Mouse (Mus musculus): ENCODE results near the gene Hba-a2. TPM values are rescaled to one million over a fixed set of nuclear protein-coding genes. Genes with fewer than 3 reads are reported as not detected.

Gene Hba-a2
- 1,706 TPM for polyA plus RNA-seq (2015; fragmentation: Illumina TruSeq; extraction: RNeasy Lipid Tissue Mini Kit (QIAGEN cat#74804); ENCODE audit: insufficient read depth, low read depth, low replicate concordance)

GRCm38 (mm10) chr11:32296203-32296602 is at the start of gene Hba-a2:
Hba-a2 (plus strand) TSS chr11:32296489.

GRCm38 (mm10) chr11:32267188-32267884 is 29.0 kb upstream of the Hba-a2 start, which contains the start of gene Nprl3:
Nprl3 (minus strand) TSS chr11:32267707.

GRCm38 (mm10) chr11:32276347-32276746 is 19.9 kb upstream of the Hba-a2 start, which contains the start of gene Hba-x:
Hba-x (plus strand) TSS chr11:32276400.

GRCm38 (mm10) chr11:32283091-32283777 is 13.1 kb upstream of the Hba-a2 start, which contains the start of gene Hba-a1:
Hba-a1 (plus strand) TSS chr11:32283511.

GRCm38 (mm10) chr11:32286695-32287492 is 9.4 kb upstream of the Hba-a2 start, which contains the start of gene Hbq1b:
Hbq1b (plus strand) TSS chr11:32286965.

GRCm38 (mm10) chr11:32299865-32300264 is 3.6 kb downstream of the Hba-a2 start, which contains the start of gene Hbq1a:
Hbq1a (plus strand) TSS chr11:32300069.

Other genes starting within 250 kb of the Hba-a2 start
- not detected for gene Il9r, start 96.2 kb upstream of the Hba-a2 start, polyA plus RNA-seq (2015; fragmentation: Illumina TruSeq; extraction: RNeasy Lipid Tissue Mini Kit (QIAGEN cat#74804); ENCODE audit: insufficient read depth, low read depth, low replicate concordance)
- gene Snrnp25, start 91.1 kb upstream of the Hba-a2 start, polyA plus RNA-seq (2015; fragmentation: Illumina TruSeq; extraction: RNeasy Lipid Tissue Mini Kit (QIAGEN cat#74804); ENCODE audit: insufficient read depth, low read depth, low replicate concordance): 2.9 TPM
- 21.8 TPM for gene Rhbdf1, start 74.2 kb upstream of the Hba-a2 start, polyA plus RNA-seq (2015; fragmentation: Illumina TruSeq; extraction: RNeasy Lipid Tissue Mini Kit (QIAGEN cat#74804); ENCODE audit: insufficient read depth, low read depth, low replicate concordance)
- 7.2 TPM for gene Mpg, start 70.0 kb upstream of the Hba-a2 start, polyA plus RNA-seq (2015; fragmentation: Illumina TruSeq; extraction: RNeasy Lipid Tissue Mini Kit (QIAGEN cat#74804); ENCODE audit: insufficient read depth, low read depth, low replicate concordance)
- gene Nprl3, start 28.8 kb upstream of the Hba-a2 start, polyA plus RNA-seq (2015; fragmentation: Illumina TruSeq; extraction: RNeasy Lipid Tissue Mini Kit (QIAGEN cat#74804); ENCODE audit: insufficient read depth, low read depth, low replicate concordance): 15.8 TPM
- gene Hba-x, start 20.1 kb upstream of the Hba-a2 start, polyA plus RNA-seq (2015; fragmentation: Illumina TruSeq; extraction: RNeasy Lipid Tissue Mini Kit (QIAGEN cat#74804); ENCODE audit: insufficient read depth, low read depth, low replicate concordance): not detected
- 1,664 TPM for gene Hba-a1, start 13.0 kb upstream of the Hba-a2 start, polyA plus RNA-seq (2015; fragmentation: Illumina TruSeq; extraction: RNeasy Lipid Tissue Mini Kit (QIAGEN cat#74804); ENCODE audit: insufficient read depth, low read depth, low replicate concordance)
- not detected for gene Hbq1b, start 9.5 kb upstream of the Hba-a2 start, polyA plus RNA-seq (2015; fragmentation: Illumina TruSeq; extraction: RNeasy Lipid Tissue Mini Kit (QIAGEN cat#74804); ENCODE audit: insufficient read depth, low read depth, low replicate concordance)
- not detected for gene Hbq1a, start 3.6 kb downstream of the Hba-a2 start, polyA plus RNA-seq (2015; fragmentation: Illumina TruSeq; extraction: RNeasy Lipid Tissue Mini Kit (QIAGEN cat#74804); ENCODE audit: insufficient read depth, low read depth, low replicate concordance)
- gene Sh3pxd2b, start 51.3 kb downstream of the Hba-a2 start, polyA plus RNA-seq (2015; fragmentation: Illumina TruSeq; extraction: RNeasy Lipid Tissue Mini Kit (QIAGEN cat#74804); ENCODE audit: insufficient read depth, low read depth, low replicate concordance): 2.8 TPM
- 2.9 TPM for gene Ubtd2, start 158.9 kb downstream of the Hba-a2 start, polyA plus RNA-seq (2015; fragmentation: Illumina TruSeq; extraction: RNeasy Lipid Tissue Mini Kit (QIAGEN cat#74804); ENCODE audit: insufficient read depth, low read depth, low replicate concordance)
- gene Efcab9, start 235.6 kb downstream of the Hba-a2 start, polyA plus RNA-seq (2015; fragmentation: Illumina TruSeq; extraction: RNeasy Lipid Tissue Mini Kit (QIAGEN cat#74804); ENCODE audit: insufficient read depth, low read depth, low replicate concordance): not detected
- 3.8 TPM for gene Stk10, start 236.8 kb downstream of the Hba-a2 start, polyA plus RNA-seq (2015; fragmentation: Illumina TruSeq; extraction: RNeasy Lipid Tissue Mini Kit (QIAGEN cat#74804); ENCODE audit: insufficient read depth, low read depth, low replicate concordance)